Mouse (Mus musculus) inflammation-experienced regulatory T-cells, adult 6 months (primary cell): Measurements from ENCODE around the gene Gm16381. TPM values are rescaled to one million over a fixed set of nuclear protein-coding genes. Genes with fewer than 3 reads are reported as not detected.
"Not testable (repeated sequence)": the region's sequence is repeated elsewhere in the genome, so short reads cannot be mapped to it uniquely, and the experiment has no call there.

Experiments used
- ATAC-seq: one replicate; pipeline ENCODE4 v1.8.0; 2017
- polyA plus RNA-seq, 3 experiments: library from polyadenylated mRNA; unstranded; fragments of 100-300 nt; shearing (Covaris generic); gene quantifications; one replicate each; pipeline ENCODE4 v1.2.1; 2017

Gene Gm16381
- not detected for polyA plus RNA-seq

DNA sequence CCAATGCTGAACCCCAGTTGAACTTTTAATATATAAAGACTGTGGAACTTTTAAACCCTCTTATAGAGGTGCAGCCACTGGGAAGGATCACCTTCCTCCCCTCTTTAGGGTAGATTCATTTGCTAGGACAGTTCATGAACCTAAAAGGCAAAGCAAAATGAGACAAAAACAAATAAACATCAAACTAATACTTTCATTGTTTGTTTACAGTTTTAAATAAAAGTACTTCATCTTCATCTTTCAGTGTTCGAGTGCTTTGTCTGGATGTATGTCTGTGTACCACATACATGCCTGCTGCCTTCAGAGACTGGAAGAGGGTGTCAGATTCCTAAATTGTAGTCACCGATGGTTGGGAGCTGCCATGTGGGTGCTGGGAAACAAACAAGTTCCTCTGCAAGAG lies at the start of gene Gm16381:
Gene Gm16381 (minus strand): TSS at position 101 of the 400 bp plus-strand sequence.
- ATAC-seq = not testable (repeated sequence)

- ATAC-seq = not testable (repeated sequence)
These were observed 8.7 kb upstream of the Gm16381 start for GRCm38 (mm10) chr12:87652916-87653703.

- not testable (repeated sequence) for ATAC-seq
These were observed 25.9 kb downstream of the Gm16381 start, which contains the start of gene Gm4027 for GRCm38 (mm10) chr12:87618569-87618968. Gm4027 (plus strand) TSS chr12:87618869.

- ATAC-seq = not testable (repeated sequence)
These were observed 42.0 kb downstream of the Gm16381 start, which contains the start of gene Oog1 for GRCm38 (mm10) chr12:87602388-87602787. Oog1 (plus strand) TSS chr12:87602688.

DNA sequence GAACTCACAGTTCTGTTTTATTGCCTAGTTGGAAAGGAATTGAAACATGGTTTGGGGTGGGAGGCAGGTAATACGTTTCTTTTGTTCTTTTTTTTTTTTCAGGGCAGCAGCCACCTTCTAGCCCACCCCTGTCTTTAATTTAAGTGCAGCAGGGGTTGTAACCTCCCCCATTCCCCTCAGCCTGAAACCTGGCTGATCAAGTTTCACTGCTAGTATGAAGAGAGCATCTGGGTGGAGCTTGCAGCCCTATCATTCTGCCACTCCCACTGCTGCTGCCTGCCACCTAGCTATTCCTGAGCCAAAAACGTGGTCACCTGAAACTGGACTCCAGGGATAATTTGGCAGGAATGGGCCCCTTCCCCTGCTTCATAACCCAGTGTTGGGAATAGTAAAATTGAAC lies 43.0 kb downstream of the Gm16381 start:
- ATAC-seq = not testable (repeated sequence)

Other genes with a start within 250 kb of the Gm16381 start
- 100 to 1,000 TPM in 2 of 3 experiments, 10 to 100 TPM in 1; 83.7 to 126 (median 118) TPM for gene Slirp, start 200.7 kb downstream of the Gm16381 start, polyA plus RNA-seq
- gene Alkbh1, start 200.6 kb downstream of the Gm16381 start, polyA plus RNA-seq = 10 to 100 TPM; 44.0 to 72.1 (median 63.5) TPM
- gene Snw1, start 172.3 kb downstream of the Gm16381 start, polyA plus RNA-seq = 100 to 1,000 TPM; 207 to 236 (median 223) TPM
- gene Gm5788, start 149.9 kb downstream of the Gm16381 start, polyA plus RNA-seq = not detected
- gene Gm8300, start 130.3 kb downstream of the Gm16381 start, polyA plus RNA-seq = not detected
- gene Oog1, start 41.9 kb downstream of the Gm16381 start, polyA plus RNA-seq = not detected
- not detected for gene Gm4027, start 25.8 kb downstream of the Gm16381 start, polyA plus RNA-seq
- gene Gm21319, start 131.1 kb upstream of the Gm16381 start, polyA plus RNA-seq = not detected
- not detected for gene Gm21936, start 150.9 kb upstream of the Gm16381 start, polyA plus RNA-seq
- not detected for gene BB287469, start 172.0 kb upstream of the Gm16381 start, polyA plus RNA-seq
- not detected for gene Gm2001, start 197.7 kb upstream of the Gm16381 start, polyA plus RNA-seq
- not detected for gene Gm2016, start 229.5 kb upstream of the Gm16381 start, polyA plus RNA-seq